Mouse (Mus musculus) liver, postnatal 0 days (tissue): ENCODE measurements around the gene Selenow. TPM values are rescaled to one million over a fixed set of nuclear protein-coding genes. Genes with fewer than 3 reads are reported as not detected.

Experiments
- ATAC-seq: fragments of 200-750 bp; cut with Nextera tagmentation; 2 replicates; pipeline ENCODE4 v1.8.0; 2017; ENCODE audit warnings: mild to moderate bottlenecking, moderate library complexity
- DNase-seq: peaks from one replicate; pipeline ENCODE4 v3.0.0-alpha.2; 2016
- H3K27ac ChIP-seq: fragments of 300-500 bp; sonication (generic); 2 replicates; pipeline ENCODE4 v1.5.1; 2014; ENCODE audit warnings: antibody characterized with exemption, moderate library complexity, mild to moderate bottlenecking, low read depth
- H3K27me3 ChIP-seq: fragments of 300-500 bp; sonication (generic); 2 replicates; pipeline ENCODE4 v1.6.1; 2014; ENCODE audit warnings: low read length, control low read depth, mixed read lengths; ENCODE audit not compliant: insufficient read depth
- H3K36me3 ChIP-seq: fragments of 300-500 bp; sonication (generic); replicated peaks from 2 replicates; pipeline ENCODE4 v1.6.1; 2014; ENCODE audit warnings: mild to moderate bottlenecking, control low read depth, low read length, moderate library complexity, mixed read lengths; ENCODE audit not compliant: insufficient read depth
- H3K4me1 ChIP-seq: fragments of 300-500 bp; sonication (generic); 2 replicates; pipeline ENCODE4 v1.6.1; 2014; ENCODE audit warnings: antibody characterized with exemption, mild to moderate bottlenecking, control low read depth; ENCODE audit not compliant: insufficient read depth
- H3K4me2 ChIP-seq: fragments of 300-500 bp; sonication (generic); 2 replicates; pipeline ENCODE4 v1.6.1; 2014; ENCODE audit warnings: low read depth, mild to moderate bottlenecking, low read length, moderate library complexity, mixed read lengths
- H3K4me3 ChIP-seq: fragments of 300-500 bp; sonication (generic); 2 replicates; pipeline ENCODE4 v1.5.1; 2014; ENCODE audit warnings: low read depth, low read length
- H3K9ac ChIP-seq: fragments of 300-500 bp; sonication (generic); replicated peaks from 2 replicates; pipeline ENCODE4 v1.6.1; 2014; ENCODE audit warnings: mild to moderate bottlenecking, moderate library complexity
- H3K9me3 ChIP-seq: fragments of 300-500 bp; sonication (generic); 2 replicates; pipeline ENCODE4 v1.6.1; 2016; ENCODE audit warnings: mild to moderate bottlenecking, control low read depth, low read length, mixed read lengths
- CTCF ChIP-seq: sonication (generic); IDR thresholded peaks from 2 replicates; pipeline ENCODE4 v1.5.1; 2016; ENCODE audit warnings: antibody characterized with exemption, low read depth
- EP300 ChIP-seq: IDR thresholded peaks from 2 replicates; pipeline ENCODE4 v1.6.1; 2016; ENCODE audit warnings: antibody characterized with exemption, low read depth, mild to moderate bottlenecking
- WGBS: fragments of 180-500 bp; shearing (Covaris S2); extraction: QIAGEN DNeasy Blood & Tissue Kit; methylation state at CpG from one replicate; pipeline ENCODE4 v1.1.7; 2014; ENCODE audit not compliant: insufficient replicate concordance; 5-methylcytosine and 5-hydroxymethylcytosine counted together
- polyA plus RNA-seq: library from polyadenylated mRNA; unstranded; fragments of >200 nt; fragmentation: Nextera tagmentation; extraction: Ambion mirVana; gene quantifications from 2 replicates; pipeline ENCODE4 v1.2.1, GENCODE M21; 2015

The Selenow gene
- polyA plus RNA-seq, 1 experiment from 2014 or later: 158 TPM

DNA sequence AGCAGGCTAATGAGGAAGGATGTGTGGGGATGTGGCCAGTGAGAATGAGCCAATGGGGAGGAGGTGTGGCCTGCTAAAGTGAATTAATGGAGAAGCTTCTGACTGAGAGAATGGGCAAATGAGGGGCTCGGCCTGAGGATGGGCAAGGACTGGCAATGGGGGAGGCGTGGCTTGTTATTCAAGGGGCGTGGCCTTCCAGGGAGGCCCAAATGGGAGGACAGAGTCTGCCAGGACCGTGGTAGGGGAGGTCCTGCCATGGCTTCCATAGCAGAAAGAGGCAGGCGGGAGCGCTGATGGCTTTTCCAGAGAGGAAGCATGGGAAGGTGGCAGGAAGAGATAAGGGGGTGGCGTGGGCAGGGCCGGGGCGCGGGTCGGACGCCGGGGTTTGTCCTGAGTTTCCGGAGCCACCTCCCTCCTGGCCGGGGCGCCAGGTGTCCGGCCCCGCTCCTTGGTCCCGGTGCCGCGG is 32.8 kb upstream of the Selenow start:
- DNase-seq: peak; percentile 75
- Histone ChIP-seq H3K27ac (no peak overlapping the region), H3K9me3 (no peaks in the 10 kb centered on the region), H3K4me1 (peaks cover 23% of the 10 kb centered on the region), H3K9ac (0 out of 2 replicates have a peak overlapping the region, but pooled peaks have one; percentile 27), H3K4me3 (peak overlapping the region; percentile 29), H3K27me3 (peaks cover 11% of the 10 kb centered on the region; the same call in 1 of the 2 replicates), H3K4me2 (peak overlapping the region; percentile 61), H3K36me3 (no peaks in the 10 kb centered on the region)
- TF ChIP-seq EP300 (no peak), CTCF (no peak)
- peak; percentile 62 for ATAC-seq
- 4% methylated on average over 20 of the region's 21 CpGs for WGBS

- Histone ChIP-seq H3K4me3 (no peak overlapping the region), H3K4me1 (peaks cover 23% of the 10 kb centered on the region), H3K9me3 (no peaks in the 10 kb centered on the region), H3K4me2 (peak overlapping the region; percentile 61; the same call in 1 of the 2 replicates), H3K9ac (no peak overlapping the region), H3K36me3 (no peaks in the 10 kb centered on the region), H3K27me3 (peaks cover 11% of the 10 kb centered on the region; the same call in 1 of the 2 replicates), H3K27ac (no peak overlapping the region)
- ATAC-seq (peak; percentile 55), DNase-seq (no peak)
- WGBS: 42% methylated on average over 7 of the region's 7 CpGs
- no peak for TF ChIP-seq EP300
- TF ChIP-seq CTCF: no peak
Observed at GRCm38 (mm10) chr7:15954436-15954835, 32.2 kb upstream of the Selenow start.

GRCm38 (mm10) chr7:15953307-15954074 is 31.3 kb upstream of the Selenow start:
- Histone ChIP-seq H3K36me3 (no peaks in the 10 kb centered on the region), H3K27ac (no peak overlapping the region), H3K4me3 (no peak overlapping the region), H3K9me3 (no peaks in the 10 kb centered on the region), H3K9ac (no peak overlapping the region), H3K27me3 (peaks cover 11% of the 10 kb centered on the region; the same call in 1 of the 2 replicates), H3K4me2 (no peak overlapping the region), H3K4me1 (peaks cover 30% of the 10 kb centered on the region)
- WGBS: 54% methylated on average over 13 of the region's 13 CpGs
- peak; percentile 57; the same call in 1 of the 2 replicates for TF ChIP-seq EP300
- TF ChIP-seq CTCF: peak; percentile 72
- ATAC-seq (no peak), DNase-seq (peak; percentile 60)

- DNase-seq (peak; percentile 44), ATAC-seq (peak; percentile 61)
- Histone ChIP-seq H3K4me1 (peaks cover 41% of the 10 kb centered on the region), H3K9me3 (no peaks in the 10 kb centered on the region), H3K4me2 (no peak overlapping the region), H3K4me3 (no peak overlapping the region), H3K27ac (no peak overlapping the region), H3K27me3 (peaks cover 8% of the 10 kb centered on the region; the same call in 1 of the 2 replicates), H3K9ac (no peak overlapping the region), H3K36me3 (no peaks in the 10 kb centered on the region)
- TF ChIP-seq EP300 (peak; percentile 86), CTCF (no peak)
- 57% methylated on average over 3 of the region's 3 CpGs for WGBS
Observed at GRCm38 (mm10) chr7:15952416-15952815, 30.2 kb upstream of the Selenow start.

DNA sequence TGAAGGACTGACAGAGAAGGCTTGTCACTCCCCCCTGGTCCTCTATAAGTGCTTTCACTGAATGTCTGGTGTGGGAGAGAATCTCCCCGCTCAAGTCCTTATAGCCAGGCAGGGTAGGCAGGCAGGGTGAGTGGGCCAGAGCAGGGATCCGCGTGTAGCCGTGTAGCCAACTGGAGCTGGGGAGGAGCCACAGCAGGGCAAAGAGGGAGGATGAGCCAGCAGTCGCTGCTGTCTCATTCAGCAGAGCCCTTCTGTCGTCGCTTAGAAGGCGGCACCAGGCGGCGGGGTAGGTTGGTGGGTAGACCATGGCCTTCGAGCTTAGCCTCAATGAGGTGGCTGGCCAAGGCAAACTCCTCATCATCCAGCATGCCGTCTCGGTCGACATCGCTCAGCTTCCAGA is 27.8 kb upstream of the Selenow start:
- Histone ChIP-seq H3K9ac (no peak overlapping the region), H3K4me2 (no peak overlapping the region), H3K36me3 (no peaks in the 10 kb centered on the region), H3K4me1 (peaks cover 43% of the 10 kb centered on the region), H3K4me3 (no peak overlapping the region), H3K9me3 (no peaks in the 10 kb centered on the region), H3K27ac (no peak overlapping the region), H3K27me3 (peaks cover 2% of the 10 kb centered on the region; the same call in 1 of the 2 replicates)
- TF ChIP-seq CTCF (no peak), EP300 (no peak)
- WGBS: 88% methylated on average over 15 of the region's 15 CpGs
- ATAC-seq (no peak), DNase-seq (no peak)

DNA sequence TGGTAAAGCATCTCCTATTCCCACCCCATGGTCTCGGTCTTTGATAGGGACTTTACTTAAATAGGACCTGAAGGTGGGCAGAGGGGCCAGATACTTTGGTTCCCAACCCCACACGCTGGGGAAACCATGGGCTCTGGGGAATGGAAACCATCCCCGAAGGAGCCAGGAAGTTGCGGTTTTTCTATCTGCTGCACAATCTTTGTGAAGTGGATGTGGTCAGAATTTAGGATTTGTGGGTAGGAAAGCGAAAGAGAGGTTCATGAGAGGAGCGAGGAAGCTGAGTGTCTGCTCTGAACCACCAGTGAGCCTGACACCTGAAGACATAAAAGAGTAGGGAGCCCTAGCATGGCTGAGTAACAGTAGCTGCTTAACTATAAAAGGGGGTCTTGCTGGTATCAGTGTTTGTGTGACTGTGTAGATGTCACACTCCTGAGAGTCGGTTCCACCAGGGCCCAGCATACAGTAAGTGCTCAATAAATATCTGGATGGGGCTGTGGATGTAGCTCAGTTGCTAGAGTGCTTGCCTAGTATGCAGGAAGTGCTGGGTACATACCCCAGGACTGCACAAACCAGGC is 27.1 kb upstream of the Selenow start:
- H3K36me3 ChIP-seq: peaks cover 2% of the 10 kb centered on the region; the same call in 1 of the 2 replicates
- peak overlapping the region; percentile 70; the same call in 1 of the 2 replicates for H3K4me2 ChIP-seq
- H3K9ac ChIP-seq: no peak overlapping the region
- TF ChIP-seq EP300 (no peak), CTCF (no peak)
- H3K27ac ChIP-seq: no peak overlapping the region
- H3K27me3 ChIP-seq: no peaks in the 10 kb centered on the region
- peaks cover 42% of the 10 kb centered on the region for H3K4me1 ChIP-seq
- 46% methylated on average over 7 of the region's 7 CpGs for WGBS
- H3K4me3 ChIP-seq: no peak overlapping the region
- H3K9me3 ChIP-seq: no peaks in the 10 kb centered on the region
- ATAC-seq (no peak), DNase-seq (no peak)
